Mouse (Mus musculus) forebrain, embryonic 16.5 days (tissue): ENCODE results near the gene Med16. TPM values are rescaled to one million over a fixed set of nuclear protein-coding genes. Genes with fewer than 3 reads are reported as not detected.
A peak's percentile ranks its signal among the peaks of the same experiment; 100 is the strongest.

ENCODE experiments used
- ATAC-seq: fragments of 200-750 bp; cut with Nextera tagmentation; 2 replicates; pipeline ENCODE4 v1.8.0; 2017; ENCODE audit warnings: mild to moderate bottlenecking, moderate library complexity
- H3K27ac ChIP-seq: fragments of 300-500 bp; sonication (generic); 2 replicates; pipeline ENCODE4 v1.5.1; 2014; ENCODE audit warnings: low read length, control low read depth
- H3K27me3 ChIP-seq: fragments of 300-500 bp; sonication (generic); replicated peaks from 2 replicates; pipeline ENCODE4 v1.6.1; 2014; ENCODE audit warnings: low read length; ENCODE audit not compliant: control insufficient read depth, insufficient read depth
- H3K36me3 ChIP-seq: fragments of 300-500 bp; sonication (generic); 2 replicates; pipeline ENCODE4 v1.6.1; 2014; ENCODE audit not compliant: control insufficient read depth, insufficient read depth
- H3K4me1 ChIP-seq: fragments of 300-500 bp; sonication (generic); replicated peaks from 2 replicates; pipeline ENCODE4 v1.6.1; 2014; ENCODE audit warnings: low read length; ENCODE audit not compliant: control insufficient read depth, insufficient read depth
- H3K4me2 ChIP-seq: fragments of 300-500 bp; sonication (generic); 2 replicates; pipeline ENCODE4 v1.6.1; 2014; ENCODE audit warnings: mild to moderate bottlenecking, low read length, control low read depth
- H3K4me3 ChIP-seq: fragments of 300-500 bp; sonication (generic); replicated peaks from 2 replicates; pipeline ENCODE4 v1.5.1; 2014; ENCODE audit warnings: mild to moderate bottlenecking, low read length, control low read depth
- H3K9ac ChIP-seq: fragments of 300-500 bp; sonication (generic); replicated peaks from 2 replicates; pipeline ENCODE4 v1.6.1; 2014; ENCODE audit warnings: low read depth, low read length, control low read depth
- H3K9me3 ChIP-seq: fragments of 300-500 bp; sonication (generic); 2 replicates; pipeline ENCODE4 v1.6.1; 2016; ENCODE audit warnings: low read length; ENCODE audit not compliant: control insufficient read depth
- WGBS: fragments of 180-500 bp; shearing (Covaris S2); extraction: QIAGEN DNeasy Blood & Tissue Kit; methylation state at CpG from one replicate; pipeline ENCODE4 v1.1.7; 2014; 5-methylcytosine and 5-hydroxymethylcytosine counted together
- polyA plus RNA-seq: library from polyadenylated mRNA; unstranded; fragments of >200 nt; fragmentation: Nextera tagmentation; extraction: Ambion mirVana; gene quantifications from 2 replicates; pipeline ENCODE4 v1.2.1, GENCODE M21; 2015

Gene Med16
- polyA plus RNA-seq, 1 experiment from 2014 or later = 54.0 TPM

DNA sequence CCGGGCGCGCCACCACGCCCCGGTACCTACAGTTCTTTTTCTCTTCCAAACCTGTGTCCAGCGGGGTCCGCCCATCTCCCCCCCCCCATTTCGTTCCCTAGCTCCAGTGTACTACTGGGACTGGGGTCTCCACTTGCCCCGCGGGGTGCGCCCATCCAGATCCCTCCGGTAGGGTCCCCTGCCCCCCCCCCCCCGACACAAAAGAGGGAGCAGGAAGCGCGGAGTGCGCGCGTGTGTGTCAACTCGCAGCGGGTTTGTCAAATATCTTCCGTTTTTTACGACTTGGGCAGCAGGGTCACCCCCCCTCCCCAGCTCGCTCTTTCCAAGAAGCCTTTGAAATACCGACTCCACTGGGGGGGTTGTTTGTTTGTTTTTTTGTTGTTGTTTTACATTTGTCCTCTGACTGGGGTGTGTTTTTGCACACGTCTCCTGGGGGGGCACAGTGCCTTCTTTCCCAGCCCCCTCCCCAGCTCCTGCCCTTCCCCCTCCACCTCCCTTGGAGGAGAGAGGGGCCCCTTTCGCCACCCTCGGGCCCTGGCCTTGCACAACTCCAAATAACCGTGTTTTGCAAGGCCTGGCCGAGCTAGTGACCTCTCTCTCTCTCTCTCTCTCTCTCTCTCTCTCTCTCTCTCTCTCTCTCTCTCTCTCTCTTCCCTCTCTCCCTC lies 19.4 kb upstream of the Med16 start:
- peak overlapping the region; percentile 85 for H3K9ac ChIP-seq
- H3K27ac ChIP-seq = peak overlapping the region; percentile 81
- H3K4me3 ChIP-seq = peak overlapping the region; percentile 97
- H3K36me3 ChIP-seq = no peaks in the 10 kb centered on the region
- ATAC-seq = peak; percentile 4; the same call in 1 of the 2 replicates
- H3K9me3 ChIP-seq = no peaks in the 10 kb centered on the region
- H3K4me1 ChIP-seq = peaks cover 22% of the 10 kb centered on the region
- under 1% methylated on average over 28 of the region's 29 CpGs for WGBS
- H3K4me2 ChIP-seq = peak overlapping the region; percentile 89
- H3K27me3 ChIP-seq = peaks cover 3% of the 10 kb centered on the region

DNA sequence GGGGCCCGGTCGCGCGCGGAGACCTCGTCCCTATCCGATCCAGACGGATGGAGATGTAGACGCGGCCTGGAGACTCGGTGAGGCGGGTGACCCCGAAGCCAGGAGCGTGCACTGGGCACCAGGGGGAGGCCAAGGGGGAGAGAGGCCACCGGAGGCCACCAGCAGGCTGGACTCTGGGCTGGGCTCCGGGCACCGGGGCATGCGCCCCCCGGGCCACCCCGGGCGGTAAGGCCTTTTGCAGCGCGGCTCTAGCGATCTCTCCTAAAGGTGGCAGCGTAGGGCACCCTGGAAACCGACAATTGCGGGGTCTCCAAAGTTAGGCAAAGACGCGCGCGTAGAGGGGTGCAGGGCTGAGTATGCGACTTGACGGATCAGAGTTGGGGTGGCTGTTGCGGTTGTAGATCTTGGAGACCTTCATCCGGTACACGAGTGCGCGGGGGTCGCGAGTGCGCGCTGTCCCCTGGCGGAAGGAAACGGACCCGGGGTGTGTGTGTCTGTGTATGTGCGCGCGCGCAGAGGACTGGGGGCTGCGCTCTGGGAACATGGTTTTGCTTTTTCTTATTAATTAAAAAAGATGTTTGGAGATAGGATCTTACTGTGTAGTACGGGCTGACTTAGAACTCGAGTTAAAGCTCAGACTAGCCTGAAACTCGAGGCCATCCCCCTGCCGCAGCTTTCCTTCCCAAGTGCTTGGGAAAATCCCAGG lies 18.8 kb upstream of the Med16 start:
- under 1% methylated on average over 53 of the region's 54 CpGs for WGBS
- peak overlapping the region; percentile 89 for H3K4me2 ChIP-seq
- peaks cover 22% of the 10 kb centered on the region for H3K4me1 ChIP-seq
- H3K36me3 ChIP-seq = no peaks in the 10 kb centered on the region
- H3K9ac ChIP-seq = peak overlapping the region; percentile 85
- no peaks in the 10 kb centered on the region for H3K9me3 ChIP-seq
- peak; percentile 34 for ATAC-seq
- H3K27me3 ChIP-seq = peaks cover 10% of the 10 kb centered on the region
- H3K27ac ChIP-seq = peak overlapping the region; percentile 81
- H3K4me3 ChIP-seq = peak overlapping the region; percentile 97

DNA sequence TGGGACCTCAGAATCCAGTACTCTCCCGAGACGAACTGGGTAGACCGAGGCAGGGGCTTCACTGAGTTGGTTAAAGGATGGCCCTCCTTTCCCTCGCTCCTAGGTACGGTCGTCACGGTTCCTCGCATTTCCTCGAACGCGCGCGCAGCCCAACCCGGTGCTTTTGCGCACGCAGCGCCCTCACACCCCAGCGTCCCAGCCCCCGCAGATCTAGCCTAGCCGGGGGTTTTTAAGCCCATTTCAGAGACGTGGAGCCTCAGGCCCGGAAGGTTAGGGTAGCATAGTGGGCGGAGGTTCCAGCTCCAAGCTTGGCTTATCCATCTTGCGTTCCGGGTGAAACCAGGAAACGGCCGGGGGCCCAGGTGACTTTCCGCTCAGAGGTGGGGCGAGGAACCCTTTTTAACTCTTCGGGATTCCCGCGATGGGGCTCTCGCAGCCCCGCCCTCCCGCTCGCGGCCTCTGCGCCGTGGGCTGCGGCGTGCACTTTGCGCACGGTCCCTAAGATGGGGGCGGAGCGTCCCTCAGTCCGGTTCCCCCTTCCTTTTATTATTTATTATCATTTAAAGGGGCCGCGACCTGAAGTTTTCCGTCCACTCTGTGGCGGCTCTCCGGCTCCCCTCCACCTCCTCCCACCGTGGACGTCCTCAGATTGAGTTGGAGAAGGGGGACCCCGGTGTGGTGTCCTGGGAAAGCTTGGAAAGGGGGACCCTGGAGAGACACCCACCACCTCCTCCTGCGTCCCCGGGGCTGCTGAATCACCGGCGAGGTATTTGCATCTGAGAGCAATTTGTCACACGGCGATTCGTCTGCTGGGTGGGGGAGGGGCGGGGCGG lies 18.0 kb upstream of the Med16 start, which contains the start of gene Arid3a:
Gene Arid3a, plus strand, starts transcription at position 553 of the 833 bp plus-strand sequence.
- H3K27me3 ChIP-seq = peaks cover 18% of the 10 kb centered on the region
- H3K4me1 ChIP-seq = peaks cover 24% of the 10 kb centered on the region
- peak within 1 kb of the TSS; percentile 97 for H3K4me3 ChIP-seq
- ATAC-seq = peak; percentile 83
- peak within 1 kb of the TSS; percentile 89 for H3K4me2 ChIP-seq
- H3K9ac ChIP-seq = peak within 1 kb of the TSS; percentile 85
- peak within 1 kb of the TSS; percentile 81 for H3K27ac ChIP-seq
- no peaks in the 10 kb centered on the region for H3K36me3 ChIP-seq
- WGBS = under 1% methylated on average over 63 of the region's 63 CpGs
- no peaks in the 10 kb centered on the region for H3K9me3 ChIP-seq

DNA sequence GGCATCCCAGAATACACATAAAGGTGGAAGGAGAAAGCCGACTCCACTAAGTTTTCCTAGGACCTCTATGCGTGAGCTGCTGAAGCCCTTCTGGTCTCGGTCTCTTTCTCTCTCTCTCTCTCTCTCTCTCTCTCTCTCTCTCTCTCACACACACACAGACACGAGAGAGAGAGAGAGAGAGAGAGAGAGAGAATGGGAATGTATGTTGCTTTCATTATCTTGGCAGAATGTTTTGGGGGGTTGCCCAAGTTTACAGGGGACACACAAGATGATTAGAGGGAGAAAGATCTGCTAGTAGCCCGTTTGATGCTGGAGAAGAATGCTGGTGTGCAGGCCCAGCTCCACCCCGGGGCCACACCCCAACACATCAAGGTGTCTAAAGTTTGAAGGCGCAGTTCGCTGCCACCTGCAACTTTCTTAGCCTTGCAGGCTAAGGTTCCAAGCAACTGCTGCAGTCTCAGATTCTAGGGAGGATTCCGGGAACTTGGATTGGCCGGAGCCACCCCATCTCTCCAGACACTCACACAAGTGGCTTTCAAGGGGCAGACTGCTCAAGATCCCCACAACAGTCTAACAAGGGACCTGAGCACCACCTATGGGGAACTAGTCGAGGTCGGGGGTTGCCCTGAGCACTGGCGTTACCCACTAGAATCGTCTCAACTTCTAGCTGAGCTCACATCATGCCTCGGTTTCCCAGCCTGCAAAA lies 17.2 kb upstream of the Med16 start:
- no peaks in the 10 kb centered on the region for H3K36me3 ChIP-seq

DNA sequence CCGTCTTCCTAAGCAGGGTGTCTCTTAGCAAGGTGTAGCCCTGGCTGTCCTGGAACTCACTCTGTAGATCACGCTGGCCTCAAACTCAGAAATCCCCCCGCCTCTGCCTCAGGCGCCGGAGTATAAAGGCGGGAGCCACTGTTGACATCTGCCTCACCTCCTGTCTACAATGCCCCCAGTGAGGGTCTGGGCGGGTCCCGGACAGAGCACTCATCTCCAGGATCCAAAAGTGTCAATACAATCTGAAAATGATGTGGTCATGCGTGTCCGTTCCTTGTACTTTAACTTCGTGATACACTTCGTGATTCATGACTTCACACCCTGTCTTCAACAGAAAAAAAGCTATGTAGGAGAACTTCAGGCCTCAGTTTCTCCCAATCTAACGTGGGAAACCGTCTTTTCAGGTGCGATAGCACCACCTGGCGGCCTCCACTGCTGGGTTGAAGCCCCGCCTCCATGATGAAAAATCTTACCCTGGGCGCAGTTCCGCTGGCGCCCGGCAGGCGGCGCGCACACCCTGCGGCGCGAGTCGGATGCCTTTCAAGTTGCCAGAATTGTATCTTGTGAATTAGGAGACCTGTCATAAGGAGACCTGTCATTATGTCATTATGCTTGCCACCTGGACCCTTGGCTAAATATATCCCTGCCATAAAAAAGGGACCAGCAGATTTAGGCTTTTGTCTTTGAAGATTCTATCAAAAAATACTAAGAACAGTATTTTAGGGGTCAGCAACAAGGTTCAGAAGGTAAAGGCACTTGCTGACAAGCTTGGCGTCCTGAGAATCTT lies 16.5 kb upstream of the Med16 start:
- H3K9ac ChIP-seq = no peak overlapping the region
- 9% methylated on average over 29 of the region's 29 CpGs for WGBS
- H3K4me3 ChIP-seq = no peak overlapping the region
- peaks cover 34% of the 10 kb centered on the region for H3K4me1 ChIP-seq
- peaks cover 33% of the 10 kb centered on the region for H3K27me3 ChIP-seq
- H3K4me2 ChIP-seq = peak overlapping the region; percentile 26; the same call in 1 of the 2 replicates
- no peaks in the 10 kb centered on the region for H3K9me3 ChIP-seq
- H3K36me3 ChIP-seq = no peaks in the 10 kb centered on the region
- no peak overlapping the region for H3K27ac ChIP-seq
- no peak for ATAC-seq

More for the DNA sequence above, 17.2 kb upstream of the Med16 start:
- Histone ChIP-seq H3K4me2 (peak overlapping the region; percentile 89), H3K27ac (peak overlapping the region; percentile 81; the same call in 1 of the 2 replicates), H3K9ac (peak overlapping the region; percentile 85), H3K4me1 (peaks cover 31% of the 10 kb centered on the region), H3K27me3 (peaks cover 25% of the 10 kb centered on the region), H3K4me3 (peak overlapping the region; percentile 97), H3K9me3 (no peaks in the 10 kb centered on the region)
- 8% methylated on average over 15 of the region's 15 CpGs for WGBS
- ATAC-seq = no peak; the same call in 1 of the 2 replicates

DNA sequence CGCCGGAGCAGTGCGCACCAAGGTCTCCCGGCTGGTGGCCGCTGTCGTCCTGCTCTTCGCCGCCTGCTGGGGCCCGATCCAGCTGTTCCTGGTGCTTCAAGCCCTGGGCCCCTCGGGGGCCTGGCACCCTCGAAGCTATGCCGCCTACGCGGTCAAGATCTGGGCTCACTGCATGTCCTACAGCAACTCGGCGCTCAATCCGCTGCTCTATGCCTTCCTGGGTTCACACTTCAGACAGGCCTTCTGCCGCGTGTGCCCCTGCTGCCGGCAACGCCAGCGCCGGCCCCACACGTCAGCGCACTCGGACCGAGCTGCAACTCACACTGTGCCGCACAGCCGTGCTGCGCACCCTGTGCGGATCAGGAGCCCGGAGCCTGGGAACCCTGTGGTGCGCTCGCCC lies 12.8 kb upstream of the Med16 start:
- Histone ChIP-seq H3K9ac (peak overlapping the region; percentile 19; the same call in 1 of the 2 replicates), H3K36me3 (no peaks in the 10 kb centered on the region), H3K27ac (no peak overlapping the region), H3K4me1 (peaks cover 29% of the 10 kb centered on the region), H3K27me3 (peaks cover 61% of the 10 kb centered on the region), H3K4me3 (peak overlapping the region; percentile 27), H3K4me2 (peak overlapping the region; percentile 41), H3K9me3 (no peaks in the 10 kb centered on the region)
- WGBS = under 1% methylated on average over 34 of the region's 34 CpGs
- ATAC-seq = no peak

DNA sequence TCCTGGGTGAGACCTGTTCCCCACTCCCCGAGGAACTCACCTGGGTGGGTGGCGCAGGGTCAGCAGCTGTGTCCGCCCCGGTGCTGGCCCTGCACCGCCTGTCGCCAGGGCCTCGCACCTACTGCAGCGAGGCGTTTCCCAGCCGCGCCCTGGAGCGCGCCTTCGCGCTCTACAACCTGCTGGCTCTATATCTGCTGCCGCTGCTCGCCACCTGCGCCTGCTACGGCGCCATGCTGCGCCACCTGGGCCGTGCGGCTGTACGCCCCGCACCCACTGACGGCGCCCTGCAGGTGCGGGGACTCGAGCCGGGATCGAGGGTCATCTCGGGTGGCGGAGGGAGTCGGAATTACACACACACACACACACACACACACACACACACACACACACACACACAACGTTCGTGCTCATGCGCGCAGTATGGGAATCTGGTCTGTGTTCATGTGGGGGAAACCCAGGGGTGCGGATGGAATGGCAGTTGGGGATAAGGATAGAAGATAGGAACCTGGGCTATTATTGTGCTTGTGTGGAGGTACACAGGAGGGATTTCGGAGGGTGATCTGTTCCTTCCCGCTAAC lies 12.3 kb upstream of the Med16 start, which contains the start of gene R3hdm4:
Gene R3hdm4, minus strand, starts transcription at position 251 of the 578 bp plus-strand sequence.
- H3K36me3 ChIP-seq = no peaks in the 10 kb centered on the region
- H3K27ac ChIP-seq = no peak within 1 kb of the TSS
- peaks cover 61% of the 10 kb centered on the region for H3K27me3 ChIP-seq
- H3K4me3 ChIP-seq = peak within 1 kb of the TSS; percentile 27
- 3% methylated on average over 41 of the region's 41 CpGs for WGBS
- ATAC-seq = no peak
- H3K9me3 ChIP-seq = no peaks in the 10 kb centered on the region
- H3K4me1 ChIP-seq = peaks cover 28% of the 10 kb centered on the region
- peak within 1 kb of the TSS; percentile 19; the same call in 1 of the 2 replicates for H3K9ac ChIP-seq
- peak within 1 kb of the TSS; percentile 41 for H3K4me2 ChIP-seq
